Mouse (Mus musculus) testis, postnatal 10 days (tissue): ENCODE measurements at regions not wholly inside any gene's neighbourhood (a gene's known extent, or its start where the extent isn't known, plus 50 kb on each side); places are given as distances from the start of the nearest gene placed in this dataset.
A peak's percentile ranks its signal among the peaks of the same experiment; 100 is the strongest.

Experiments used
- DNase-seq: peaks from one replicate; pipeline ENCODE4 v3.0.0; 2021; ENCODE audit warnings: low spot score

GRCm38 (mm10) chr3:60138319-60138718 lies 56.6 kb downstream of the Sucnr1 start:
- no peak for DNase-seq

- no peak for DNase-seq
These were observed 78.2 kb downstream of the Sucnr1 start for GRCm38 (mm10) chr3:60159865-60160264.

- no peak for DNase-seq
These were observed 86.0 kb downstream of the Sucnr1 start for GRCm38 (mm10) chr3:60167633-60168032.

GRCm38 (mm10) chr3:60168135-60168926 lies 86.7 kb downstream of the Sucnr1 start:
- DNase-seq = no peak

- DNase-seq = no peak
These were observed 87.9 kb downstream of the Sucnr1 start for GRCm38 (mm10) chr3:60169606-60170005.

GRCm38 (mm10) chr3:60184481-60184880 lies 102.8 kb downstream of the Sucnr1 start:
- peak; percentile 54 for DNase-seq

GRCm38 (mm10) chr3:60196031-60196430 lies 114.4 kb downstream of the Sucnr1 start:
- no peak for DNase-seq

GRCm38 (mm10) chr3:60207936-60208335 lies 126.3 kb downstream of the Sucnr1 start:
- DNase-seq = no peak

GRCm38 (mm10) chr3:60218938-60219337 lies 137.3 kb downstream of the Sucnr1 start:
- DNase-seq = no peak

GRCm38 (mm10) chr3:60240664-60241063 lies 159.0 kb downstream of the Sucnr1 start:
- no peak for DNase-seq

GRCm38 (mm10) chr3:60266666-60267415 lies 185.2 kb downstream of the Sucnr1 start:
- DNase-seq = no peak

- no peak for DNase-seq
These were observed 185.9 kb downstream of the Sucnr1 start for GRCm38 (mm10) chr3:60267416-60268174.

GRCm38 (mm10) chr3:60270463-60270862 lies 188.8 kb downstream of the Sucnr1 start:
- DNase-seq = no peak

GRCm38 (mm10) chr3:60273744-60274143 lies 192.1 kb downstream of the Sucnr1 start:
- no peak for DNase-seq

- DNase-seq = no peak
These were observed 193.7 kb downstream of the Sucnr1 start for GRCm38 (mm10) chr3:60275249-60275838.

- DNase-seq = no peak
These were observed 194.8 kb upstream of the Mbnl1 start for GRCm38 (mm10) chr3:60277791-60278190.

- no peak for DNase-seq
These were observed 191.4 kb upstream of the Mbnl1 start for GRCm38 (mm10) chr3:60281229-60281628.

- no peak for DNase-seq
These were observed 190.6 kb upstream of the Mbnl1 start for GRCm38 (mm10) chr3:60281959-60282495.

GRCm38 (mm10) chr3:60292142-60292541 lies 180.5 kb upstream of the Mbnl1 start:
- no peak for DNase-seq

GRCm38 (mm10) chr3:60292940-60293339 lies 179.7 kb upstream of the Mbnl1 start:
- no peak for DNase-seq

- no peak for DNase-seq
These were observed 167.2 kb upstream of the Mbnl1 start for GRCm38 (mm10) chr3:60305399-60305798.

GRCm38 (mm10) chr3:60310402-60310801 lies 162.2 kb upstream of the Mbnl1 start:
- no peak for DNase-seq
